Mouse (Mus musculus) ES-Bruce4 (cell line): Measurements from ENCODE around the gene Unc5a.

Experiments
- CTCF ChIP-seq: IDR thresholded peaks from one replicate; pipeline ENCODE4 v1.8.1; 2011; ENCODE audit warnings: low read depth, low read length
- EP300 ChIP-seq: IDR thresholded peaks from 2 replicates; pipeline ENCODE4 v1.6.1; 2011; ENCODE audit warnings: low read depth, low read length; ENCODE audit not compliant: insufficient read depth
- POLR2A ChIP-seq: IDR thresholded peaks from one replicate; pipeline ENCODE4 v1.8.1; 2011; ENCODE audit warnings: low read length; ENCODE audit not compliant: insufficient read depth

DNA sequence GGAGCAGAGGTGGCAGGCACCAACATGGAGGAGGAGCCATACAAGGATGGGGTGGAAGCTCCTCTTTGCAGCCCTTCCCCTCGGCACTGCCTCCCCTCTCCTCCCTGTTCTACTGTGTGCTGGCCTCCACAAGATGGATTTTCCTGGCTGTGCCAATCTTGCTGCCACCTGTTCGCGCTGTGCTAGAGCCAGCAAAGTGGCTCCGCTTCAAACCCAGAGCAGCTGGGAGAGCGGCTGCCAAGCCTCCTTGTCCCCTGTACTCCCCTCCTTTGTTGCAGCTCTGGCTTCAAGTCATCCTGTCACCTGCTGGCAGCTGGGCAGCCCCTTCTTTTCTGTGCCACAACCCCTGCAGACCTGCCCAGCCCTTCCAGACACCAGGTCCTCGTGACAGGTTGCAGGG lies 13.0 kb upstream of the Unc5a start:
- TF ChIP-seq CTCF (no peak), POLR2A (no peak), EP300 (no peak)
